25 mouse cellular contexts compared by ENCODE assay signal in the genomic region with DNA sequence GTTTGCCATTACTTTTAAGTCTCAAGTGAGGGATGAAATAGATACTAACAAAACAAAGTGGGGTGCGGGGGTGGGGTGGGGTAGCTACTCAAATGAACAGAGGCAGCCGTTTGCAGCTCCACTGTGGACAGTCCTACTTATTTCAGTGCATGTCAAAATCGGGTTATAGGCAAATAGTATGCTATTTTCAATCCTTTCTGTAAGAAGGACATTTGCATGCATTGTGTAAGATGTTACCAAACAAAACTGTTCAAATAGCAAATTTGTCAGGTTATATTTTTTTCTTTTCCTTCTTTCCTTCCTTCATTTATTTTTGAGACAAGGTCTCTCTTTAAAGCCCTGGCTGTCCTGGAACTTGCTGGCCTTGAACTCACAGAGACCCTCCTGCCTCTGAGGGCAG.
"Had no signal": no experiment of that assay in that cellular context is flagged by ENCODE, and none has a peak within 500 bp of the region (broad histone marks: within the 10 kb centered on the region; RNA-seq: fewer than 3 reads in every experiment).

No protein-coding gene starts in this region.

- H3K27ac ChIP-seq: embryonic facial prominence, embryonic 10.5 days; embryonic facial prominence, embryonic 12.5 days; embryonic facial prominence, embryonic 13.5 days; embryonic facial prominence, embryonic 15.5 days; forebrain, embryonic 12.5 days; forebrain, embryonic 13.5 days; forebrain, embryonic 15.5 days; gastrocnemius, adult 2 months; heart, adult 2 months; heart, embryonic 10.5 days had no signal

- DNase-seq: cerebellum, adult 9-10 months; cerebellum, adult 9-11 months; cerebellum, postnatal 10 days; cerebellum, postnatal 14 days; cerebellum, postnatal 25 days; cerebellum, postnatal 36 days; embryo, embryonic 11 days; forebrain, postnatal 0 days; gastrocnemius, adult 2 months; gastrocnemius, postnatal 10 days; gastrocnemius, postnatal 14 days; gastrocnemius, postnatal 25 days; gastrocnemius, postnatal 36 days; heart, adult 18-20 months; heart, adult 2 months had no signal

- H3K4me2 ChIP-seq: embryonic facial prominence, embryonic 12.5 days; embryonic facial prominence, embryonic 13.5 days; embryonic facial prominence, embryonic 15.5 days; forebrain, embryonic 12.5 days; forebrain, embryonic 13.5 days; forebrain, embryonic 15.5 days; heart, embryonic 11.5 days had no signal

- H3K9ac ChIP-seq: embryonic facial prominence, embryonic 12.5 days; embryonic facial prominence, embryonic 13.5 days; embryonic facial prominence, embryonic 15.5 days; forebrain, embryonic 12.5 days; forebrain, embryonic 13.5 days; forebrain, embryonic 15.5 days; forebrain, postnatal 0 days had no signal

- H3K9me3 ChIP-seq: embryonic facial prominence, embryonic 10.5 days; embryonic facial prominence, embryonic 12.5 days; embryonic facial prominence, embryonic 13.5 days; embryonic facial prominence, embryonic 15.5 days; forebrain, embryonic 12.5 days; forebrain, embryonic 13.5 days; forebrain, embryonic 15.5 days; heart, embryonic 10.5 days had no signal

- H3K4me1 ChIP-seq: embryonic facial prominence, embryonic 10.5 days; embryonic facial prominence, embryonic 12.5 days; embryonic facial prominence, embryonic 13.5 days; embryonic facial prominence, embryonic 15.5 days; forebrain, embryonic 12.5 days; forebrain, embryonic 13.5 days; forebrain, embryonic 15.5 days had no signal

- H3K4me3 ChIP-seq: embryonic facial prominence, embryonic 10.5 days; embryonic facial prominence, embryonic 12.5 days; embryonic facial prominence, embryonic 13.5 days; embryonic facial prominence, embryonic 15.5 days; erythroblast, embryonic 14.5 days; forebrain, embryonic 12.5 days; forebrain, embryonic 13.5 days; forebrain, embryonic 15.5 days; gastrocnemius, adult 2 months; heart, adult 2 months; heart, embryonic 10.5 days had no signal

- H3K27me3 ChIP-seq: embryonic facial prominence, embryonic 12.5 days; embryonic facial prominence, embryonic 13.5 days; embryonic facial prominence, embryonic 15.5 days; forebrain, embryonic 12.5 days; forebrain, embryonic 15.5 days had no signal
